Mouse (Mus musculus): ENCODE measurements around the gene Afmid.

GRCm38 (mm10) chr11:117780582-117781111 lies 45.1 kb upstream of the Afmid start:
- no peak for TF ChIP-seq CTCF (IDR thresholded peaks at IDR 0.05; ENCODE audit: extremely low read depth, insufficient read length, insufficient replicate concordance, low read depth, low read length)
- TF ChIP-seq POLR2A (IDR thresholded peaks at IDR 0.05; ENCODE audit: low read depth, low read length) = no peak
